Mouse (Mus musculus) frontal cortex, adult (tissue): ENCODE measurements around the gene Atp2b1.

Experiments used
- ATAC-seq: cut with Nextera tagmentation; 2 replicates; pipeline ENCODE4 v1.9.2; 2017; ENCODE audit warnings: mild to moderate bottlenecking, moderate library complexity, mixed read lengths; ENCODE audit not compliant: low TSS enrichment

The Atp2b1 gene

DNA sequence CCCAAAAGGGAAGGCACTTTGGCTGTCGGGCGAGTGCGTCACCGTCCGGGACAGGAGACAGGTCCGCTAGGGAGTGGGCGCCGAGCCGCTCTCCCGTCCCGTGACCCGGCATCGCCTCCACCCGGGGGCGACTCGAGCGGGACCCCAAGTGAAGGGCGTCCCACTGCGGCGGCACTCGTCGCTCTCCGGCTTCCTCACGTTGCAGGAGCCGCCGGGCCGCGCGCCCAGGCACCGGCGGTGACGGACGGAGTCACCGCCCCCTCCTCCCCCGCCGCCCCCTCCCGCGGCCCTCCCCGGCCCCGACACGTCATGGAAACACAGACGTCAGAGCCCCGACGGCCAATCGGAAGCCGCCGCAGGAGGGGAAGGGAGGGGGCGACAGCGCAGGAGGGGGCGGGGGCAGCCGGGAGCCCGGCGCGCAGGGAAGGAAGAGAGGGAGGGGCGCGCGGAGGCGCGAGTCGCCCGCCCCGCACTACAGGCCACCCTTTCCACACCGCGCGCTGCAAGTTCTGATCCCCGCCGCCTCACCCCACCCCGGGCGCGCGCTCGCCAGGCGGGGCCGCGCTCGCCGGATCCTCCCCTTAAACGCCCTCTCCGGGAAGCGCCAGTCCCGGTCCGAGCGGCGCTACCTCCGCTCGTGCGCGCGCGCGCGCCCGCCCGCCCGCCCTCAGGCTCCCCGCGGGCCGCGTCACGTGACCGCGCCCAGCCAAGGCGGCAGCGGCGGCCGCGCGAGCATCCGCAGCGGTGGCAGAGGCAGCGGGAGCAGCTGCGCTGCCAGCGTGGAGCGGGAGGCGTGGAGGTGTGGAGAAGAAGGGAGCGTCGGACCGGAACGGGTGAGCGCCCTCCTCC, at the start of gene Atp2b1:
Gene Atp2b1, plus strand, starts transcription at position 446 of the 849 bp plus-strand sequence.
- ATAC-seq, result peak; percentile 64

DNA sequence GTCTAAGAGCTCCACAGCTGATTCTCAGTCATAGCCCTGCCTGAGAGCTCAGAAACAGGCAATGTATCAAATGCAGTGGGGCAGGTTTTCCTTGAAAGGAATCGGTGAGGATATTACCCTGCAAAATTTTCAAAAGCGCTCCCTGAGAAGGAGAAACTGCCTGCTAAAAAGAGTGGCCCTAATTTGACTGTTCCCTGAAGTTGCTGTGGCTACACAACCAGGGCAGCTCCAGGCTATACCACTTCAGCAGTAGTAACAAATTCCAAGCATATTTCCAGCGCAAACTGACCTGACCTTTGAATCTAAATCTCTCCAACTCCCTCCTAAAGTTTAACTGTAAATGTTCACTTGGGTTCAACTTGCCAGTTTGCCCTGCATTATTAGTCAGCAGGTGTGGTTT, 49.4 kb upstream of the Atp2b1 start:
- ATAC-seq, result no peak

DNA sequence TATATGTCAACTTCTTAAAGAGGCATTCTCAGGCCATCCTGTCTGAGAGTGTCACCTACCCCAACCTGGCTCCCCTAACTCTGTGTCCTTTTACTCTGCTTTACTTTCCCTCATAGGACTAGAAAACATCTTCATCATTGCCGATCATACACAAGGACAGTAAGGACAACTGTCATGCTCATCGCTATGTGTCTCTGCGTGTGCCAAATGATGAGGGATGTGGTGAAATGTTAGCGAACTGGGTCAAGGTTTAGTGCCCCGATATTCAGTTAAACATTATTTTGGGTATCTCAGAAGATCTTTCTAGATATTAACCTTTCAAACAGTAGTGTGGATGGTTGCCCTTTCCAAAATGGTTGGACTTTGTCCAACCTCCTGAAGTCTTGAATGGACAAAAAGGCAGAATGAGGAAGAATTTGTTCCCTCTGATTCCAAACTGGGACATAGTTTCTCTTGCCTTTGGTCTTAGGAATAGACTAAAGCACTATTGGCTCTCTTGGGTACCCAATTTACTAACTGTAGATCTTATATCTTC, 47.3 kb upstream of the Atp2b1 start:
- no peak for ATAC-seq

DNA sequence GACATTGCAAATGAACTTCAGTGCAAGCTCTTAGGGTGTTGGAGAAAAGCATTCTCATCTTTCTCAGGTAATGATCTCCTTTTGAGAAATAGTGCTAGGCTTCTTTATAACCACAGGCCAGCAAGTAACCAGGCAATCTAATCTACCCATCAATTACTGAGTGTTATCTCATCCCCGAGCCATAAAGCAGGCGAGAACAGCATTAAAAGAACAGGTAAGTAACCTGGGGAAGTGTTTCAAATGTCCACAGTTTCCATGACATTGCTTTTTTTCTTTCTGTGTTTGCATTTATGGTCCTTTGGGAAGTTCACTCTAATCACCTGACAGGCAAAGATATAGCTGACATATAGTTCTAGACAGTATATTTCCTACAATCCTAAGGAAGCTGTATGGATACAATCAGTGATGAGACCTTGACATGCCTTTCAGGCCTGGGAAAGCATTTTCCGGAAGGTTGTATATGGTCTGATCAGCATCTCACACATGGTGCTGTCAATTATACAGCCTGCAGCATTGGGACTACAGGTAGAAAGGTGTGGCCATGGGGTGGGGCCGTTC, 45.8 kb upstream of the Atp2b1 start:
- ATAC-seq, result no peak

DNA sequence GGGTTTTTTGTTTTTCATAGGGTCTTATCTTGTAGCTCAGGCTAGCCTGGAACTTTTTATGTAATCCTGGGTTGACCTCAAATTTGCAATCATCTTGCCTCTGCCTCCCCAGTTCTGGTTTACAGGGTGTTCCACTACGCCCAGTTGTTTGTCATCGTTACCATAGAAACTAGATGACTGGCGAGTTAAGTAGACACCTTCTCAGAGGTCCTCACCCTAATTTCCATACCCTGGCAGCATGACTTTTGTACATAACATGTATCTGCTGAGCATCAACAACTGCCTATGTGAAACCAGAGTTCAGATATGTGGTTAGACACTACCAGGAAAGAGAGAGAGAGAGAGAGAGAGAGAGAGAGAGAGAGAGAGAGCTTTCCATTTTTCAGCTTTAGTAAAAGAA, 36.4 kb upstream of the Atp2b1 start:
- no peak for ATAC-seq

DNA sequence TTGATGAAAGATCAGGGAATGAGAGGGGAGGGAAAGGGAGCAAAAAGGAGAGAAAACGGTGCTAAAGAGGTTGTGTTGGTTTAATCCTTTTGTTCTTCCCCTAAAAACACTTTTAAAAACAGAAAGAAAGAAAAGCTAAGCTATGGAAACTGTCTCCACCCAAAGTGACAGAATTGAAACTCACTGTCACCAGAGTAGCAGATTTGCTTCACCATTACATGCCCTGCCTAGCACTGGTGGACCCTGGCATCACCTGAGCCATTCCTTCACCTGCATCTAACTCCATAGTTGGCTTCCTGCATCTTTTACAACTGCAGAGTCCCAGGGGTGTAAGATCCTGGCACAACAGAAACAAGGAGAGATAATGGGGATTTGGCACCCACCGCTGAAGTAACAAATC, 35.6 kb upstream of the Atp2b1 start:
- no peak for ATAC-seq

DNA sequence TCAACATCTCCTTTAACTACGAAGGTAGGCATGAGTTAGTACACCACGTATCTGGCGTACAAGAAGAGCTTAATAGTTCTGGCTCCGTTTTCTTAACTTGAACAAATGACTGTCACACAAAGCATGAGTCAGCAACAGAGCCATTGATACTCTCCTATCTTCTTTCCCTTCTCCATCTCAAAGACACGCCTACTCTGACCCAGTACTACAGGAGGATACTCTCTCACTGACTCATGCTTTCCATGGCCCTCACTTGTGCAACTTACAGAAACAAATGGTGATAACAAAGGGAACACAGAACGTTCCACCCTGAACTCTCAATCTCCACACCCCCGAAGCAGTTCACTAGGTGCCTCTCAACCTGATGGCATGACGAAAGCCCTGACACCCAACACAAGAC, 34.1 kb upstream of the Atp2b1 start:
- ATAC-seq, result no peak

DNA sequence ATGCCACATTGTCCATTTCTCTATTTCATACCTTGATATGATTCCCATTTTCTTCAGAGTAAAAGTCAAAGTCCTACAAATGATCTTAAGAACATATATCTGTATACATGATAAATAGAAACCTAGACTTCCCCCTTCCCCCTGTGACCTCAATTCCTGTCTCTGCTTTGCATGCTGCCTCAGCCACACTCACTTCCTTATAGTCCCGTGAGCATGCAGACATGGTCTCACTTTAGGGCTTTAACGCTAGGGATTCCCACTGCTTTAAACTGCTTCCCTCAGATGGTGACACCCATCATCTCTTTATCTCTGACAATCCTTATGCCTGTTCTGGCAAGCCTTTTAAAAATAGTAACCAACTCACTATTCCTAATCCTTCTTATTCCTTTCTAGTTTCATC, 33.5 kb upstream of the Atp2b1 start:
- ATAC-seq, result 0 out of 2 replicates have a peak, but pooled peaks have one; percentile 31

DNA sequence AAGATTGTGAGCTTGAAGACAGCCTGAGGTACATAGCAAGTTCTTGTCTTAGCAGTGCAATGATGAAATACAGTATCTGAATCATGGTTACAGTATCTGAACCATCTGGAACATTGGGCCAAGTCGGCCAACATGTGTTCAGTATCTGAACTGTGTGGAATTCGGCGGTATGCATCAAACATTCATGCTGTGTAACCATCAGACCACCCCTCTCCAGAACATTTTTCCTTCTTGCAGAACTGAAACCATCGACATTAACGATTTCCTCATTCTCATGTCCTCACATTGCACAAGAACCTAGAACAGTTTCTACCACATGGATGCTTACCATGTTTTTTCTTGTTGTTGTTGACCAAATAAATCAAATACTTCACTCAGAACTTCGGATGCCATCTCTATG, 32.7 kb upstream of the Atp2b1 start:
- no peak for ATAC-seq

DNA sequence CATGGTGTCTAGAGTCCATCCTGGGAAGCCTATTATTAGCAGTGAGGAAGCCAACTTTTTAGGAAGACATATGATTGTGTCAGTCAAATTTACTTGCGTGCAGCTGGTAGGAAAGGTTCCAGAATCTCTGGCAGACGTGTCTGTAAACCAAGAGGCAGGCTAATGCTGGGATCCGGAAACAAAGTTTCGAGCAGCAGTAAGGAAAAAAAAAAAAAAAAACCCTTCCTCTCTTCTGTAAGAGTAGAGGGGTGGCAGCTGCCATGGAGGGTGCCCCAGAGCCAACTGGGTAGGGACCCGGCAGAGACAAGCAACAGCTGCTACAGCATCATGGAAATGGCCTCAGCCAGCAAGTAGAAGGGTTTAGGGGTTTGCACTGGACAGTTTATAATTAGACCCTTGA, 31.6 kb upstream of the Atp2b1 start:
- no peak for ATAC-seq

DNA sequence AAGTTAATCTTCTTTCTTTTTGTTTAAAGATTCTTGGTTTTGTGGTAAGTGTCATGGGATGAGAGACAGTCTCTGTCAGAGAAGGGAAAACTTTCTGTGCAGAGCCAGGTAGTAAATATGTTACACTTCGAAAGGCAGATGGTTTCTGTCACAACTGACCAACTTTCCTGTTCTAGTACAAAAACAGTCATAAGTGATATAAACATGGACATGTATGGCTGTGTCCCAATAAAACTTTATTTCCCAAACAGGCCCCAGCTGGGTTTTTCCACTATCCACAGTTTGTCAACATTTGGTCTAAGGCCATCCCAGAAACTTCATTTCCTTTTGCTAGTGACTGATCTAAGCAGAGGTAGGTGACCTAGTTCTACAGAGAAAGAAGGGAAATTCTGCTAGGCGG, 29.8 kb upstream of the Atp2b1 start:
- no peak for ATAC-seq

DNA sequence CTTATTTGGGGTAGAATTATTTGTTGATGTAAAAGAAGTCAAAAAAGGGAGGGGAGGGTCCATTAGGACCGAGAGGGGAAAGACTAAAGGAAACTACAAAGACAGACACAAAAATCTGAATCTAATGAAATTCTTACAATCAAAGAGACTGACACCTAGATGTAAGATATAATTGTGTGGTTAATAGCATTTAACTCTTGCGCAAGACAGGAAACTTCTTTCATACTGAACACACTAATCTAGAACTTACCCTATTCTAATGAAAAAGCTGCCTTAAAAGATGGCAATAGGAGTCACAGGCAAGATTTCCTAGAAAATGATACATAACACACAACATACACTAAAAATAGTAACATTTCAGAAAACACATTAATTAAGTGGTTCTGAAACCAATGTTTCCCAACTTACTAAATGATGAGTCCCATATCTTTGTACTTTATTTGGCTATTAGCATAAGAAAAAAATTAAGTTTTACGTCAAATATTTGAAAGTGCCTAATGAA, 27.4 kb upstream of the Atp2b1 start:
- no peak for ATAC-seq

DNA sequence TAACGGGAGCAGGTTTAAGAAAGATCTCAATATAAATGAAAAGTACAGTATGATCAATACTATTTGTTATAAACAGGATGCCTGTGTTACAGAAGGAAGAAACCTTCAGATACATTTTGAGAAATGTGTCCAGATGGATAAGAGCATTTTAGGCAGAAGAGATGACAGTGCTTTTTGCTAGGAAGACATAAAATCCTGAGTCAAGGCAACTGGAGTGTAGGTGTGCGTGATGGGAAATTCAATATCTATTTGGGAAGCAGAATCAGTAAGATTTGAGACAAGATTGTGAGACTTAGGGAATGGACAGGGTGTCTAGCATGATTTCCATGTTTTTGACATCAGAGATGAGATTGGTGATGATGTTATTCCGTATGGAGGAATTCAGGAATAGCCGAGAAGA, 22.8 kb upstream of the Atp2b1 start:
- ATAC-seq, result peak; percentile 91

DNA sequence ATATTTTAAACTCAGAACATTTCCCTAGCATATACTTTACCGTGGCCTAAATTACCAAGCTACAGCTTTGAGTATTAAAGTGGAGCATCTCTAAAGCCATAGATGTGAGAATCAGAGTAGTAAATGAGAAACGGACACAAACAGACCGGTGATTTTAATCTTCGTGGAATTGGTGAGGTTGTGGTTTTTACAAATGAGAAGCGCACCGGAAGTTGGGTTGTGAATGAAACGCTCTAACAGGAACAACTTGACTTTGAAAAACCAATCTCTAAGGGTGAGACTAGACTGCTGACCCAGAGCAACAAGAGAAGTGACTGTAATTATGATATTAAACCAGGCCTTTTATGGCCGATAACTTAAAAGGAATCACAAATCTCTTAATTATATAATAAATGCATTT, 16.7 kb upstream of the Atp2b1 start:
- no peak for ATAC-seq

DNA sequence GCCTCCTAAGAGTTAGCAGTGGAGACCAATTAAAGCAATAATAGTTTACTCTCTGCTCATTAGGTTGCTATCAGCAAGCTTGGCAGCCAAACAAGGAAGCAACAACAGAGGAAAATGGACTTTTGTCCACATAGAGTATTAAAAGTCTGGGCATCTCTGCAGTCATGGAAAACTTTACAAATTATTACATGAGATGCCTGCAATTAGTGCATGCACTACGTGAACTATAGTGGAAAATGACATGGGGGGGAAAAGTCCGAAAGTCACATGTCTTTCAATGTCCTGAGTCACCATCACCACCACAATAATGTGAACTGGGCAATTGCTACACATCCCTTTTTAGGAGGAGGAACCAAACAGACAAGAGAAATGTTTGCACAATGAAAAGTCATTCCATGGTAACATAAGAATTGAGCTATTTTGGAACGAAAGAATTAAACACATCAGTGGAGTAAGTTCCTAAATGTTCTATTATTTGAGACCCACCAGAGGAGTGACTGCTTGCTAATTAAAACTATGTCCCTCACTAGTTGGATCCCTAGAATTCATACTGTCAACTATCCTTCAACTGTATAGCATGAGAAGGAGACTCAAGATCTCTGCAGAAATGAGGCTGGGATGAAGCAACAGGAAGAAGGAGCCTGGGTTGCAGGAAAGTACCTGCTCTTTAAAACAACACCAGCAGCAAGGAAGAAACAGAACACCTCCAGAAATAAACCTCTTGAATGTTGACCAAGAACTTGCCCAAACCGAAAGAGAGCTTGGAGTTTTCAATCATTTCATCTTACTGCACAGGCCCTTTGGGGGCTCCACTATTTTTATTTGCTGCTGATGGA, 16.1 kb upstream of the Atp2b1 start:
- no peak for ATAC-seq

DNA sequence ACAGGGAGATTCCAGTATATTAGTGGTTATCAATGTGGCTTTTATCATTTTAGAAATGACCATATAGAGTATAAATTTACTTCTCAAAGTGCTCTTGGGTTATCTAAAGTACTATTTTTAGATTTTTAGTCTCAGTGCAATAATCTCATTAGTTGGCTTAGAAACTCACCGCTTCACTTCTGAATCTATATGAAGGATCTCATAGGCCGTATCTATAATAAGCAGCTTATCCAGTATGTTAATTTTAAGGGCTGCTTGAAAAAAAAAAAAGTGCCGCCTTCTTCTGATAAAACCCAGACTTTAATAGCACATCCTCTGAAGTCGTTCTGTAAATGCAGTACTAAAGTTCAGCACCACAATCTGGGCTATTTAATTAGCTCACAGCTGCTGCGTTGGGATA, 12.7 kb upstream of the Atp2b1 start:
- ATAC-seq, result no peak

DNA sequence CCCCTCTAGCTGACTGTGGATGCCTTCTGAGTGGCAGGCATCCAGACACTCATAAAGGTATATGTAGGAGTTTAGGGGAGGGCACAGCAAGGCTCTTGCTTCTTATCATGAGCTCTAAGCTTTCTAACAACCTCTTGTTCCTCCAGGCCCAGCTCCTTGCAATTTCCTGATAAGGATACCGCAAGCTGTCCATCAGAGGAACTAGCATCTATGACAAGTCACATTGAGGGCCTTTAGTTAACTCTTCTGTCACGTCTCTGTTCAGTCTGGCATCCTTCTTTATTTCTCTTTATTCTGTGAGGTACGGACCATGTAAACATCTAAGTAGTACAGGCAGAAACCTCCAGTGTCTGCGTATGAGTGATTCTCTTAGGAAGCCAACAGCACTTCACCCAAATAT, 8.2 kb upstream of the Atp2b1 start:
- ATAC-seq, result no peak

DNA sequence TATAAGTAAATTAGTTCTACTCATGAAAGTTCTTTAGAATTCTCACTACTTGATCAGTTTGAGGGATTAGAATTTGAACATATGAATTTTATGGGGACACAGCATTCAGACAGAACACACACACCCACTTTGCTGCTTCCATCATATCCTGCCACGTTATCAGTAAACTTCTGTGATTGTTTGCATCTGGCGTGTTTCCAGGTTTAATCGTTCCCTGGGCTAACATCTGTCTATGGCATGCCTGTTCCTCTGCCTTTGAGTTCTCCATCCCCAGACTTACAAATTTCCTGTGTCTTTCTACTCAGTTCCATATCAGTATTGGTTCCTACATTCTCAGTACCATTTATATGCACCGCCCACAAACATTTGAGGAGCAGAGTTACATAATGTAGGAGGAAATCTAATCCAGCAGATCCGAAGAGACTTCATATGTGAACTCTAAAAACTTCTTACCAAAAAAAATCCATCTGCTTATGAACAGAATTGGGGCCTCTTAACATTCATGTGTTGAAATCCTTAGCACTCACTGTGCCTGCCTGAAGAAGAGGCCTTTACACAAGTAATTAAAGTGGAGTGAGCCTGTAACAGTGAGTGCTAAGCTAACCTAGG, 7.2 kb upstream of the Atp2b1 start:
- ATAC-seq, result peak; percentile 92

DNA sequence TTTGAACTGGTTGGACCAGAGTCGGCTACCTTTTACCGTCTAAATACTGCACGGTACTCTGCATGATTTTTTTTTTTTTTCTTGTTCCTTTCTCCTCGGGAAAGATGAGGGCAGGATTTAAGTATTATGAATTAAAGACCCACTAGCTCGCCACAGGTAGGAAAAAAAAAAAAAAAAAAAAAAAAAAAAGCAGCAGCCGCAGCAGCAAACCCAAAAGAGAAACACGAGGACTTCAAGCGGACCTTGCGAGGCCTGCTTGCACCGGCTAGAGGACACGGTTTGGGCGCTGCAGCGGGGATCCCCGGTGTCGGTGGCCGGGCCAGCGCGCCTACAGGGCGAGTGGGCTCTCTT, 621 bp upstream of the Atp2b1 start:
- ATAC-seq, result no peak; the same call in 1 of the 2 replicates

DNA sequence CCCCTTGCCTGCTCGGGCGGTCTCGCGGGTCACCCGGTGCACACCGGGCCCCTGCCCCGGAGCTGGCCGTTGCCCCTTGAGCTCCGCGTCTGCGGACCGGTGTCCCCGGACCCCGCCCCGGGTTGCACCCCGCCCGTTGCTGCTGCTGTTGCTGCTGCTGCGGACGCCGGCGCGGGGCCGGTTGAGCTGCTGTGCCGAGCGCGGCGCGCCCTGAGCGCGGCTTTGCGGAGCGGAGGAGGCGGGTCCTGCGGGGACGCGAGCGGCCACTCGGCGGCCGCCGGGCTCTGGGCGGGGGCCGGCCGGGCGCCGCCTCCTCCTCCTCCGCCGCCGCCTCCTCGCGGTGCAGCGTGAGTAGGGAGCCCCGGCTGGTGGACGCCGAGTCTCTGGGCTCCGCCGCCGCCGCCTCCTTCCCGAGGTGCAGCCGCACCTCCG, 620 bp downstream of the Atp2b1 start:
- peak; percentile 71 for ATAC-seq

DNA sequence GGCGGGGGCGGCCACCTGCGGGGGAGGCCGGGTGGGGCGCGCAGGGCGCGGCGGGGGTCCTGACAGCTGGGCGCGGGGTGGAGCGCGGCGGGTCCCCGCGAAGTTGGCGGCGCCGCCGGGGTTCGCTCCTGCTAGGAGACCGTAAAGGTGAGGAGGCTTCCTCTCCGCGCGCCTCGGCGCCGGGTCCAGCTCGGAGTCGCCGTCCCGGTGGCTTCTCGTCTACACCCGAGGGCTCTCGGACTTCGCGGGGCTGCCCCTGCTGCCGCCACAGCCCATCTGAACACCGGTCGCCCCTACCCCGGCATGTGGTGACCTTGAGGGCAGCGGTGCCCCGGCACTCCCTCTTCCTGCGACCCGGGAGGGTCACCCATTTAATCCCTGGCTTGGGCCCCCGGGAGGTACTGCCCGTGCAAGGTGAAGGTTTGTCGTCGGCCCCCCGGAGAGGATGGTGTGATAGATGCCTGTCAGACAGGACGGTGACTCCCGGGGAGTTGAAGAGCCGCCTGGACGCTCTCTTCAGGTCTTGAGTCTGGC, 1.3 kb downstream of the Atp2b1 start:
- no peak for ATAC-seq
